Mouse (Mus musculus) thymus, adult 2 months (tissue): ENCODE measurements around the gene Galnt10.

ENCODE experiments used
- CTCF ChIP-seq: fragments of 200-500 bp; IDR thresholded peaks from 2 replicates; pipeline ENCODE4 v1.5.1; 2012; ENCODE audit warnings: mild to moderate bottlenecking, control low read depth, low read length, moderate library complexity, borderline replicate concordance; ENCODE audit not compliant: control insufficient read depth, poor library complexity, insufficient read depth; ENCODE audit errors: extremely low read depth
- POLR2A ChIP-seq: fragments of 200-500 bp; IDR thresholded peaks from 2 replicates; pipeline ENCODE4 v1.6.1; 2012; ENCODE audit warnings: mild to moderate bottlenecking, low read length, control low read depth, moderate library complexity; ENCODE audit not compliant: control insufficient read depth, poor library complexity, insufficient read depth; ENCODE audit errors: extremely low read depth

- TF ChIP-seq CTCF, result no peak
- TF ChIP-seq POLR2A, result no peak
Observed at GRCm38 (mm10) chr11:57631805-57632485, 13.3 kb upstream of the Galnt10 start.
